Mouse (Mus musculus) right cerebral cortex, adult 18-20 months (tissue): ENCODE data around the gene Tbkbp1.
A peak's percentile ranks its signal among the peaks of the same experiment; 100 is the strongest.

Experiments used
- DNase-seq: peaks from one replicate; pipeline ENCODE4 v3.0.0; 2022; ENCODE audit warnings: mixed read lengths

Tbkbp1 gene

DNA sequence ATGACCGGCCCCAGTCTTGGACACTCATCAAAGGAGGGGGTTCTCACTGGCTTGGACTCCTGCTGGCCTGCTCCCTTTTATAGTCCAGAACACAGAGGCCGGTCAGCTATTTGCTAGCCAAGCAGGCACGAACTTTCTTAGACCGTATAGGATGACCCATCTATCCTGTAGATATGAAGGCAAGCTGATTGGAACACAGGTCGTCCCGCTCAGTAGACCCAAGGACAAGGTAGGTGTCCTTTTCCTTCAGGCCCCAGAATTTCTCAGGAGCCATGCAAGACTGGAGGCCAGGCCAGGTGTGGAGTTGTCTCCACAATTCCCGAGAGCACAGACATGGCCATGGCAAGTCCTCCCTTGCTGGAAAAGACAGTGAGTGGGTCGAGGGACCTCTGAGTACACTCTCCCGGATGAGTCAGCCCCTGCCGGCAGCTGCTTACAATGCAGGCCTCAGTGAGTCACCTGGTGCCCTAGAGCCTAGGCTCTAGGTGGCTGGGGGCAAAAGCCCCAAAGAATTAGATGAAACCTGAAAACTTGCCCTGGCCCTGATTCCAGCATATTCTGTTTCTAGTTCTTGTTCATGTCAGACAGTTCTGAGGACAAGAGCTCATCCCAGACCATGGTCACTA lies 1.5 kb upstream of the Tbkbp1 start:
- no peak for DNase-seq

DNA sequence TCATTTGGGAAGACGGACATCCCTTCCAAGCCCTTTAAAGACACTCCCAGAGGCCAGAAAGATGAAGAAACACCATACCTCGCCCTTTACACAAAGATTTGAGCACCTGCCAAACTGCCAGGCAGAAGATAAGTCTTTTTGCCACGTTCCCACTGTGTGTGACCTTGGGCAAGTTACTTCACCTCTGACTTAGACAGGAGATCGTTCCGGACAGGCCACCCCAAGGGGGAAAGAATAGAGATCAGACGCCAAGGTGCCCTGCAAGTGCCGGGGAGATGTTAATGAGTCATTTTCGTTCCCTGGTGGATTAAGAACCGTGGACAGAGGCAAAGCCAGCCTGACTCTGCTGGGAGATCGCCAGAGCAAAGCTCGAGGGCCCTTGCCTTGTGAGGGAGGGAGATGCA lies 730 bp upstream of the Tbkbp1 start:
- DNase-seq, result no peak

DNA sequence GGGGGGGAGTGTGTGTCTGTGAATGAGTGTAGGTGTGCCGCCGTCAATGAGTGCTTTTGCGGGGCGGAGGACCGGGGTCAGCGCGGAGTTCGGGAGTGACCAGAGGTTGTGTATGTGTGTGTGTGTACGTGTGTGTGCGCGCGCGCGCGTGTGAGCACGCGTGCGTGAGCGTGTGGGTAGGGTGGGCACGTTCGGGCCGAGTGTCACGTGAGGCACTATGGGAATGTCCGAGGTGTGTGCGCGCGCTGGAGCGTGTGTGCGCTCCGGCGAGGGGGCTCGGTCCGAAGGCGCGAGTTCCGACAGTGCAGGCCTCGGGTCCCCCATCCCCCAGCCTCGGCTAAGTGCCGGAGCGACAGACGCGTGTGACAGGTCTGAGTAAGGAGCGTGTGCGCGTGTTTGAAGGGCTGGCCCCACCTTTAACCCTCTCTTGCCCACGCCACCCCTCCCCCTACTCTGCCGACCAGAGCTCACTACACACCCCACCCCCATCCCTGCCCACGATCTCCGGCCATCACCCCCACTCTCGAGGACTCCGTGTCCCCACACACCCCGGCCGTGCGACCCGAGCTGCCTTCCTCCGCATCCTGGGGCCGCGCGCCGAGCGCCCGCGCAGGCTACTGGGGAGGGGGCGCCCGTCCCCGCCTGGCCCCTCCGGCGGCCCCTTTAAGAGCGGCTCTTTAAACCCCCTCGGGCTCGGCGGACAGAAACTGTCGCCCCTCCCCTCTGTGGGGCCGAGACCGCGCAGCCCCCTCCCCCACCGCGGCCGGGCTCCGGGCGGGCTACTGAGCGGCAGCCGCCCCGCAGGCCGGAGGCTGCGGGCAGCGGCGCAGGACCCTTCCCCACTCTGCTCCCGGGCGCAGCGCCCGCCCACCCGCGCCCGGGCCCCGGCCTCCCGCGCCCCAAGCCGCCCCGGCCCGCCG lies 624 bp downstream of the Tbkbp1 start:
- peak; percentile 65 for DNase-seq

DNA sequence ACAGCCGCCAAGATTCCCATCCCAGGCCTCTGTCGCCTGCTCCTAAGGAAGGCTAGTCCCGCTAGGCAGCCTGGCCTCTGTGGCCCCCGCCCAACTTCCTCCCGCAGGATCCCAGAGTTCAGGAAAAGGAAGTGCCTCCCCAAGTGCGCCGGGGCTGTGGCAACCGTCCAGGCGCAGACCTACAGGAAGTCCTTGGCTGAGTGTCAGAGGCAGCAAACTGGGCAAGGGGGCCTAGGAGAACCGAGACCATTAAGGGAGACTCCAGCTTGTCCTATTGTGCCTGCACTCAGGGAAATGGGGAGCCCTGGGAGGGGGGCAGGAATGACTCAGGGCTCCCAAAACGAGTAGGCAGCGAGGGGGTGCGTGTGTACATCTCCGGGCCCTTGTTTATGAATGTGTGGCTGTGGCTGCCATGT lies 1.3 kb downstream of the Tbkbp1 start:
- DNase-seq, result peak; percentile 60

DNA sequence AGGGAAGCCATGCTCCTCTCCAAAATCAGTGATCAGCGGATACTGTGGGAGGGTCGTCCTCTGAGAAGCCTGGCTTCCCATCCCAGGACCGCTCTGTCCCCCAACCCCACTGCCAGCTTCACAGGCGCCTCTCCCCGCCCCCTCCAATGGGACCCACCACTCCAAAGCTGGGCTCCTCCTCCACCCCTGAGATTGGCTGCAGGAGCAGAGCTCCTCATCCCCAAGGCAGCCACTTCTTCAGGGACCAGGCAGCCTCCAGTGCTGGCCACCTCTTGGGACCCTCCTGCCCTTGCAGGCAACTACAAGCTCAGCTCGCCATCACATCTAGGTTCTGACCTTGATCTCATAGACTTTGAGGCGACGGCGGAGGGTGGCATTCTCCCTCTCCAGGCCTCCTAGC lies 2.3 kb downstream of the Tbkbp1 start:
- no peak for DNase-seq

DNA sequence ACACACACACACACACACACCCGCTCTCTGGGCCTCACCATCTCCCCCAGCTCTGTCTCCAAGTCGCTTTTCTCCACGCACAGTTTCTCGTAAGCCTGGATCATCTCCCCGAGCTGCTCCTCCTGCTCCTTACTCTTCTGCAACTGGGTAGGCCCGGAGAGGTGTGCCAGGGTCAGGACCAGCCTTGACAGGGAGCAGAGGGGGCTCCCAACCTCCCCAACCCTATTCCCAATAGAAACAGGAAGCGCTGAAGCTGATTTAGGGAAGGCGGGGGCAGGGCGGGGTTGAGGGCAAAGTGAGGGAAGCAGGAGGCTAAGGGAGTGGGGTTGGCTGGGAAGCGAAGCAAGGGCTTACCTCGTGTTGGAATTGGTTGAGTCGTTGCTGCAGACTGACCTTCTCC lies 2.7 kb downstream of the Tbkbp1 start:
- no peak for DNase-seq

DNA sequence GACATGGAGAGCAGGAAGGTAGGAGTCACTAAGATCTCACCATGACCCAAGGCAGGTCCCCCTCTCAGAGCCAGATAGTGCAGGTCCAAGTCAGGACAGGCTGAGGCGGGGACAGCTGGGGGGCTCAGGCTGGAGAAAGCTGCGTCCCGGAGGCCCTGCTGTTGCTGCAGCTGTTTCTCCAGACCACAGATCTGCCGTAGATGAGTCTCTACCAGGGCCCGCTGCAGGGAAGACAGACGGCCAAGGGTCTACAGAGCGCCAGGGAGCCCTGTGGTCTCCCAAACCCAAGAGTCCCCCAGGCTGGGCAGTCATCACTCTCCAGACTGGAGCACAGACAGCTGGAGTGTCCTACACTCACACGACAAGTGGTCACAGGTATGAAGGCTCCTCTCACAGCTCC lies 4.0 kb downstream of the Tbkbp1 start:
- DNase-seq, result no peak

DNA sequence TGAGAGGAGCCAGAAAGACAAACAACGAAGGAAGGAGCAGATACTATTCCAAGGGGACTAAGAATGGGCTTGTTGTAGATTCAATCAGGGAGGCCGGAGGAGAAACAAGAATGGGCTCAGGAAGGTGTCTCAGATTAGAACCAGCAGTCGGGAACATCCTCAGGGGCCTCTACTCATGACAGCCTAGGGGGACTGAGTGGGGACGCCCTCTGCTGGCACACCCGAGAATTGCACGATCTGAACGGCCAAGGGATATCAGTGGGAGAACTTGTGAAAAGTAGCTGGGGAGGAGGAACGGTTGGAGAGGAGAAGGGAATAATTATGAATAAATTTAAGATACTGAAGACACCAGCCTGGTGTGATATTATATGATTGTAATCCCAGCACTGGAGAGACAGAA lies 4.6 kb downstream of the Tbkbp1 start:
- DNase-seq, result peak; percentile 80

DNA sequence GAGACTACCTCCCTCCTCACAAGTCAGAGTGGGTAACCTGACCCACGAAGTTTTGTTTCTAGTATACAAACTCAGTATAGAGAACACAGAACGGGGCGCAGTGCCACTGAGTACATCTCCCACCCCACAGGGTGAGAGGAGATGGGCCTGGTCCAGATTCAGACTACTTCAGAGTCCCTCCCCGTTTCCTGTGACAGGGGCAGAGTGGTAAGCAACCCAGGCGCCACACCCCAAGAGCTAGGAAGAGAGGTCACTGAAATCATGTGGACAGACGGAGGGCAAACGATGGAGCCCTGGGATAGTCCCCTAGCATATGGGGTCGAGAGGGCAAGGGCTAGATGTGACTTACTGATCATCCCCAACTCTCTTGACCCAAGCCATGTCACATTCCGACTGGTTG lies 5.3 kb downstream of the Tbkbp1 start:
- DNase-seq, result no peak

DNA sequence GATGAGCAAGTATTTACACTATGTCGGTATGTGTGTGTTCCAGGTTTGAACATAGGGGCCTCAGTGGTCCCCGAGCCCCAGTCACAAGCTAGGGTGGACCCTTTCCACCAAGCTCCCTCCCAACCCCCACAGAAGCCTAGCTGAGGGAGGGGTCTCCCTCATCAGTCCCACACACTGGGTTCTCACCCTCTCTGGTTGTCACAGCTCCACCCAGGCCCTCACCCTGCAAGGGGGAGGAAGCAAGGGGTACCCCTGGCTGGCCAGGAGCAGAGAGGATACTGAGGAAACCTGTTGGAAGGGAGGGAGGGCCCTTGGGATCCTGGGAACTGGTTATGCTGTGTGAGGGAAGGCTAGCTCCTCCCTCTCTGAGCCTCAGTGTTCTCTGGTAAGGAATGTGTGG lies 6.0 kb downstream of the Tbkbp1 start:
- DNase-seq, result no peak

DNA sequence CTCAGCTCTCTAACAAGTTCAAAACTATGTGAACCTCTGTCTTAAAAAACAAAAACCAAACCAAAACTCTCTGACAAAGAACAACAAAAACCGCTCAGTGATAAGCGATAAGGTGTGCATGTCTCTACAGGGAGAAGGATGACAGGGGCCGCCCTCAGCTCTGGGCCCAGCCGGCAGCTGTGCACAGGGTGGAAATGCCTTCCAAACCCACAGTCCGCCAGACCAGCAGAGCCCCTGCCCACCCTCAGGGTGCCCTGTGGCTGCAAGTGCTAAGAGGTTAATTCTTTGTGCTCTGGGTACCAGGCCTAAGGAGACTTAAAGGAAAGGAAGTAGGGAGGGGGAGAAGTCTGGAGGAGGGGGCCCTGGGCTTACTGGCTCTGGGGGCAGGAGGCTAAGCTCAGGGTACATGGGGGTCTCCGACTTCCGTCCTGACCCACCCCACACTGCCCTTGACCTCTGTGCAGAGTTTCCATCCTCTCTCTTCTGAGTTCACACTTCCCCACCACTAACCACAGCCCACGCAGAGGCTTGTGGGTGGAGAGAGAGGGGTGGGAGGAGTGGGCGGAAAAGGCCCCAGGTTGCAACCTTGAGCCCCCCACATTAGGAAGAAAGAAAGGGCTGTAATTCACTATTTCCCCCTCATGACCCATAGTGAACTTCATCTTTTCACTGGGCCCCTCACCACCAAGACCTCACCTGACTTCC lies 7.9 kb downstream of the Tbkbp1 start:
- DNase-seq, result no peak

DNA sequence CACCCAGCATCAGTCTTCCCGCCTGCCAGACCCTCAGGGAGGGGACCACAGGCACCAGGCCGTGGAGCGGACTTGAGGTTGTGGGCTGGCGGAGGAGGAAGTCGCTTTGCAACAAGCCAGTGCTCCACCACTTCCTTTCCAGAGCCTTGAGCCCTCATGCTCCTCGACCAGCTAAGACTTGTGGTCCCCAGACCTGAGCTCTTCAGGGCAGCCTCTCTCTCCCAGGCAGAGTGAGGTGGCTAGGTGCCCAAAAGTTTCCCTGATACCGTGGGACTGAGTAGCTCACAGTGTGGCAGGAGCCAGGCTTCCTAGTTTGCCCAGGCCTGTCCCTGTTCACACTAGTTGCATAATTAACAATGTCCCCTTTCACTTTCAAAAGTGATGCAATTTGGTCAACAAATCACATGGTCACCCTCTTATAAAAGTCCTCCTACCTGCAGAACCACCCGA lies 9.1 kb downstream of the Tbkbp1 start:
- DNase-seq, result no peak

DNA sequence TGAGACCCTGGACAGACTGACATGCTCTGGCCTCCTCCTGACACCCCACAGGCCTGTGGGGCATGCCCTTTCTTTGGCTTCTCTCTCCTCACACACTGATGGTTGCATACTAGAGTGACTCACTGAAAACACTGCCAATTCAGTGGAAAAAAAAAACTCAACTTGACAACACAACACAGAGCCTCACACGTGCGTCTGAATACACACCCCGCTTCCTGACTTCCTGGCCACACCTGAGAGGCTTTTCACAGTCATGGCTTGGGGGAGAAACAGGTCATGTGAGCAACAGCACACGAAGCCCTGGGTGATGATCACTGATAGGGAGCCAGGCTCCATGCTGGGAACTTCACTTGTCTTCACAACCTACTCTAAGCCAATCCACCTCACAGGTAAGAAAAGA lies 10.5 kb downstream of the Tbkbp1 start:
- DNase-seq, result no peak

DNA sequence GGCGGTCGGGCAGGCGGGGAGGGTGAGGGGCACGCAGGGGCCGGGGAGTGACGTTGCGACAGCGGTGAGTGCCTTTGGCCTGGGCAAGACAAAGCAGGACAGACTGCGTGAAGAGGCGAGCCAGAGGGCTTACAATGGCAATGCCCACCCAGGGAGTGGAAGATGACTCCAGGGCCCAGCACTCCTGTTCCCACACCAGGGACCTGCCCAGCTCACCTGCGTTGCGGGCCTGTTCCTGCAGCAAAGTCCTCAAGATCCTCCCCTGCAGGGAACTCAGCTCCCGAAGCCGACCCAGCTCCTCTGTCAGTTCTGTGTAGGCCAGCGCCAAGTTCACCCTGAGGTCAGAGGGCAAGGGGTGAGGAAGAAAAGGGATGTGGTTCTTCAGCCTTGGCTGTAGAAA lies 12.0 kb downstream of the Tbkbp1 start:
- no peak for DNase-seq

DNA sequence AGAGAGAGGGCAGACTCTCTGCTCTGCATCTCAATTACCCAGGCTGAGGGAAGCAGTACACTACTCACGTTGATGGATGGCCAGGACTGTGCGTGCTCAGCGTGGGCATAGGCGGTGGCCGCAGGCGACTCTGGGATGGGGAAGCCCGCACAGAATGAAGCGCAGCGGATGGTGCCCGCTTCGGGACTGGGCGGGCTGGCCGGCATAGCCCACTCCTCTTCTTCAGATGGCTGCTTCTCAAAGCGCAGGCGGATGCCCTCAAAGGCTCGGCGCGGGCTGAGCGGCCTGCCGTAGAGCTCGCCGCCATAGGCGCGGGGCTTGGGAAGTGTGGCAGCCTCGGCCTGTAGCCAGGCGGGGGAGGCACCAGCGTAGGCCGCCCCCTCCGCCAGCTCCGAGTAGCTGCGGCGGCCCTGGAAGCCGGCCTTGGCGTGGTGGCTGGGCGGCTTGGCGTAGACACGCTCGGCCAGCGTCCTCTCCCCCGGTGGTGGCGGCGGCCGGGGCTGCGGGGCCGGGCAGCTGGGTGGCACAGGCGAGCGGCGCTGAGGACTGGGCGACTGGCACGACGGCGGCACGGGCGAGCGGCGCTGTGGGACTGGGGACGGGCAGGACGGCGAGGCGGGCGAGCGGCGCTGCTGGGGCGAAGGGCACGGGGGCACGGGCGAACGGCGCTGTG lies 12.6 kb downstream of the Tbkbp1 start:
- DNase-seq, result peak; percentile 66

DNA sequence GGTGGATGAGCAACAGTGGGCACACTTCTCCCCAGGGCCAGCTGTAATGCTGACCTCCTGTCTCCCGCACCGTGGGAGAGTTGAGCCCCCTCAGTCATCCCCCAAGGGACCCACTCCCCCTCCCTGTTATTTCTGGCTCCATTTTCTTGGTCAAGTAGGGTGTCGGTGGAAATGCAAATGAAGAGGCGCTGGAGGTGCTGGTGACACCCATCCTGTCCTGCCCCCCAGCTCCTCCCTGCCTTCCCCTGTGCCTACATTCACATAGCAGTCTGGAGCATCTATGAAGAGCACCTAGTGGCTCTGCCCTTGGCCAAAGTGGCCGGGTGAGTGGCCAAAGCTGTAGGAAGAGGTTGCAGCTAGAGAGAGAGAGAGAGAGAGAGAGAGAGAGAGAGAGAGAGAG lies 18.0 kb downstream of the Tbkbp1 start:
- no peak for DNase-seq

DNA sequence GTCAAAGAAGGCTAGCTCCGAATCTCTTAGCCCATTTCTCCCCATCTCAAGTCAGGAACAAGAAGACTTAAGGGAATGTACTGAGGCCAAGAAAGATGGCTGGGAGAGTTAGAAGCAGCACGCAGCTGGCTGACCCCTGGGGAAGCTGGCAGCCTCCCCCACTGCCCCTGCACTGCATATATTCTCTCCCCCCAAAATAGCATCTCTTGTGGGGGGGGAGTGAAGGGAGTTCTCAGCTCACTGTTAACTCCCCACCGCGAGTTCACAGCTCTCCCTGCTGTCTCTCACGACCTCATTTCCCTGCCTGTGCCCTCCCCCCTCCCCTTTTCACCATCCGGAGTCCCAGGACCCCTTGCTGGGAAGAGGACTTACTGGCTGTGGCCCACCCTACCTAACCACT lies 19.1 kb downstream of the Tbkbp1 start:
- DNase-seq, result no peak

DNA sequence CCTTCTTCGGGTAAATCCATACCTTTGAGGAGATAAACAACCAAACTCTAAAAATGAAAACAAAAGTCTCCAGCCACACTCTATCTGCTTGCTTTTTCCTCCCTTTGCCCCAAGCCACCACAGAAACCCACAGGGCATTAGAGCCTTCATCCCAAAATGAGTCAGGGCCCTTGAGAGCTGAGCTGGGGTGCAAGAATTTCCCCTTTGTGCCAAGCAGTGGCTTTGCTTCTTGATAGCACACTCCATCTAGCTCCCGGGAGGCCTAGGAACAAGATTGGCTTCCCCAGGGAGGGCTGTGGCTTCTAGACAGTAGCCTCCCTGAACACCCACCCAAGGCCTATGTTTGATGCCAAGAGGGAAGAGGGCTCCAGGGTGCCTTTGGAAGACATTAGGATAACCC lies 19.6 kb downstream of the Tbkbp1 start:
- no peak for DNase-seq

DNA sequence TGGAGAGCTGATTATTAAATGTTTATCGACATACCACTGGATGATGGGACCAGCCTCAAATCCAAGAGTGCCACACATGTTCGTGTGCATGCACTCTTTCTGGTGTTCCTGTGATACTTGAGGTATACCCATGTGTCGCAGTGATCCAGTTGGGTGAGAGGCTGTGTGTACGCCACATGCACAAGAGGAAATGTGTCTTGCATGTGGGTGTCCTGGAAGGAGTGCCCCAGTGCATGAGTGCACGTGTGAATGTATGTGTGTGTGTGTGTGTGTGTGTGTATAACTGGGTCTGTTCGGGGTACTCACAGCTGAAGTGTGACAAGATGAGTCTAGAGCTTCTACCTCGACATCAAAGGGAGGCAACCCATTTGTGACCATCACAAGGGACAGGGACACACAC lies 21.0 kb downstream of the Tbkbp1 start:
- no peak for DNase-seq

DNA sequence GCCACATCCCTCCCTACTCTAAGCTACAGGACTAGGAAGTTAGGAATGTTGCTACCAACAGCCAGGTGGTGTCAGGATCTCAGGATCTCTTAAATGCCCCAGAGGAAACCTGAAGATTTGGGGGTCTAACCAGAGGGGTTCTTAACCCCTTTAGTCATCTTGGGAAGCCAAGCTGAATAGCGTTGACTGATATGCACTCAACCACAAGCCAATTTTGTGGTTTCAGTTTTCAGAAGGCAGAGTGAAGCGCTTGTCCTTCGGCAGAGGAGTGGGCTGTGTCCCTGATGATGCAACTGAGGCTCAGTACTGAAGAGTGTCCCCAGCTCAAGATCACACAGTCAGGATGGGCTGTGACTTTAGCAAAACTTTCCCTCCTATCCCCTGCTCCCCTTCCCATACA lies 22.3 kb downstream of the Tbkbp1 start:
- DNase-seq, result no peak

DNA sequence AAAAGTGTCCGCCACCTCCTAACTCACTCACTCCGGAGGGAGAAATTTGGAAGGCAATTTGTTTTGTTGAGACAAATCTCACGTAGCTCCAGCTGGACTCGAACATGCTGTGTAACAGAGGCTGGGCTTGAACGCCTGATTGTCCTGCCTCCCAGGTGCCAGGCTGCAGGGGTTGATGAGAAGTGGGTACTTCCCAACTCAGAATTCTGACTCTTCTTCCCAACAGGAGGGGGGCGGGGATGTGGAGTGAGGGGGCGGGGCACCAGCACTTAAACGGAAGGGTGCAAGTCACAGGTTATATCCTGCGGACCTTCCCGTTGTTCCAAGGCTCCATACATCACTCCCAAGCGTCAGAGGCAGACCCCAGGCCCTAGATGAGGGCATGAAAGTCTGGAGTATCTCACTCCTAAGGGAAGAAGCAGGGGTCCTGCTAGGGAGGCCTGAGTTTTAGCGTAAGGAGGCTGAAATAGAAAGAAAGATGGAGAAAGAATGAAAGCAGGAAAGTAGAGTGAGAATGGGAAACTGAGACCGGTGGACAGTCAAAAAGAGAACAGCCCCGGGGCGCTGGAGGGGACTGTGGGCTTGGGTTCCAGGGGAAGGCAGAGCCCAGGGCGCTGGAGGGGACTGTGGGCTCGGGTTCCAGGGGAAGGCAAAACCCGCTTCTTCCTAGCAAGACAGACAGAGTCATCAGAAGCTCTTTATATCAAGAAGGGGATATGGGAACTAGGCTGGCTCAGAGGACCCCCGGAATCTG lies 23.6 kb downstream of the Tbkbp1 start:
- DNase-seq, result no peak

DNA sequence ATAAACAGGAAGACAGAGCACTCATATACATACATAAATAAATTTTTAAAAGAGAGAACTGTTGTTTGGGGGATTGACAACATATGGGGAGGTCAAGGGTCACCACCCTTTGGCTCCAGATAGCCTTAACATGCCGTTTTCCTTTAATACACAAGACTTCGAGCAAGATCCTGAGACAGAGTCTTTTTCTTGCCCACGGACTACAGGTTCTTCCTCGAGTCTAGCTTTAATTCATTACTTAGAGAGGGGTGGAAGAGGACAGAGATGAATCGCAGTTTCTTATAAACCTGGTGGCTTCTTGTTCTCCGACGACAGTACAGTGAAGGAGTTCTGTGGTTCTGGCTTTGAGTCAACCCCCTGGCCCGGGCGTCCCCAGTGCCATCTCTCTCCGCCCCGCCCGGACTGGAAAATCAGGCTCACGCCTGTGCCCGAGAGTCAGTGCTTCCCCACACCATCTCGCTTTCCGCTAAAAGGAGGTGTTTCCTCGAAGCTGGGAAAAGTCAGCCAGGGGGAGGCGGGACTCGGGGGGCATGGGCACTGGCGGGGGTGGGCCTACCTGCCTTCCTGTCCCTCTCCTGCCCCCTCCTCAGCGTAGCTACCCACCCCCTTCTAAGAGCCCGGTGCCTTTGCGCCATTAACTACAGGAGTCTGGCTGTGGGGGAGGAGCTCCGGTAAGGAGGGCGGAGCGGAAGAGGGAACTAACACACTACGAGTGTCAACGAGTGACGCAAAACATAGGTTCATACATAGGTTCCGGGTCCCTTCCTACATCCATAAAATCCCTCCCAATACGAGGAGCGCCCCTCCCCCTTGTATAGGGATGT lies 24.4 kb downstream of the Tbkbp1 start:
- no peak for DNase-seq
